Mouse (Mus musculus) liver, embryonic 16.5 days (tissue): ENCODE data around the gene Parp8. TPM values are rescaled to one million over a fixed set of nuclear protein-coding genes. Genes with fewer than 3 reads are reported as not detected.
"Not testable (repeated sequence)": the region's sequence is repeated elsewhere in the genome, so short reads cannot be mapped to it uniquely, and the experiment has no call there.

Source experiments
- ATAC-seq: fragments of 200-750 bp; cut with Nextera tagmentation; 2 replicates; pipeline ENCODE4 v1.8.0; 2017; ENCODE audit warnings: low read depth, mild to moderate bottlenecking, moderate number of reproducible peaks, moderate library complexity
- H3K27ac ChIP-seq: fragments of 300-500 bp; sonication (generic); 2 replicates; pipeline ENCODE4 v1.5.1; 2014; ENCODE audit warnings: mild to moderate bottlenecking, low read length
- H3K27me3 ChIP-seq: fragments of 300-500 bp; sonication (generic); 2 replicates; pipeline ENCODE4 v1.6.1; 2014; ENCODE audit warnings: low read depth, low read length, mixed read lengths; ENCODE audit not compliant: control insufficient read depth, insufficient read depth
- H3K36me3 ChIP-seq: fragments of 300-500 bp; sonication (generic); 2 replicates; pipeline ENCODE4 v1.6.1; 2014; ENCODE audit warnings: mild to moderate bottlenecking; ENCODE audit not compliant: control insufficient read depth, insufficient read depth
- H3K4me1 ChIP-seq: fragments of 300-500 bp; sonication (generic); 2 replicates; pipeline ENCODE4 v1.6.1; 2014; ENCODE audit warnings: low read depth, low read length, mixed read lengths; ENCODE audit not compliant: control insufficient read depth
- H3K4me2 ChIP-seq: fragments of 300-500 bp; sonication (generic); 2 replicates; pipeline ENCODE4 v1.6.1; 2014; ENCODE audit warnings: low read depth, low read length, mixed read lengths
- H3K4me3 ChIP-seq: fragments of 300-500 bp; sonication (generic); 2 replicates; pipeline ENCODE4 v1.5.1; 2014; ENCODE audit warnings: low read depth, mild to moderate bottlenecking, low read length
- H3K9ac ChIP-seq: fragments of 300-500 bp; sonication (generic); 2 replicates; pipeline ENCODE4 v1.6.1; 2014; ENCODE audit warnings: low read depth, low read length
- H3K9me3 ChIP-seq: fragments of 300-500 bp; sonication (generic); replicated peaks from 2 replicates; pipeline ENCODE4 v1.6.1; 2016; ENCODE audit warnings: low read length; ENCODE audit not compliant: control insufficient read depth
- WGBS: fragments of 180-500 bp; shearing (Covaris S2); extraction: QIAGEN DNeasy Blood & Tissue Kit; methylation state at CpG from one replicate; pipeline ENCODE4 v1.1.7; 2014; ENCODE audit not compliant: insufficient replicate concordance; 5-methylcytosine and 5-hydroxymethylcytosine counted together
- polyA plus RNA-seq: library from polyadenylated mRNA; unstranded; fragments of >200 nt; fragmentation: Nextera tagmentation; extraction: Ambion mirVana; gene quantifications from 2 replicates; pipeline ENCODE4 v1.2.1, GENCODE M21; 2015

Parp8 gene
- polyA plus RNA-seq, 1 experiment from 2014 or later, result 2.6 TPM

DNA sequence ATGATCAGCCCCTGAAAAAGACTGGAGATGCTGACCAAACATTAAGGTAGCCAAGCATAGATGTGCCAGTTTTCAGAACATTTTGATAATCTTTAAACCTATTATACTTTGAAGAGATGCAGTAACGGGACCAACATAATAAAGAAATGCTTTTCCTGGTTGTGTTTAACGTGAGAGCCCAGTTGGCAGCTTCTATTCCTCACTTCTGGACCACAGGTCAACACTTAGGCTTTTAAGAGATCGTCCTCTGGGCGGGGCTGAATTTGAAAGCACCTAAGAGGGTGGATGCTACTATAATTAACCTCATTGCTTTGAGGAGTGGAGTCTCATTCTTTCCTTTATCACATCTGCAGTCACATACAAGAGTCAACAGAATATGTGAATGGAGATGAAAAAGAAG, 78.8 kb downstream of the Parp8 start:
- H3K4me1 ChIP-seq, result no peaks in the 10 kb centered on the region
- H3K36me3 ChIP-seq, result no peaks in the 10 kb centered on the region
- no peaks in the 10 kb centered on the region for H3K27me3 ChIP-seq
- no peak for ATAC-seq
- WGBS, result 50% methylated on average over 4 of the region's 4 CpGs
- no peak overlapping the region for H3K9ac ChIP-seq
- H3K4me3 ChIP-seq, result no peak overlapping the region
- no peaks in the 10 kb centered on the region for H3K9me3 ChIP-seq
- no peak overlapping the region for H3K27ac ChIP-seq
- H3K4me2 ChIP-seq, result no peak overlapping the region

DNA sequence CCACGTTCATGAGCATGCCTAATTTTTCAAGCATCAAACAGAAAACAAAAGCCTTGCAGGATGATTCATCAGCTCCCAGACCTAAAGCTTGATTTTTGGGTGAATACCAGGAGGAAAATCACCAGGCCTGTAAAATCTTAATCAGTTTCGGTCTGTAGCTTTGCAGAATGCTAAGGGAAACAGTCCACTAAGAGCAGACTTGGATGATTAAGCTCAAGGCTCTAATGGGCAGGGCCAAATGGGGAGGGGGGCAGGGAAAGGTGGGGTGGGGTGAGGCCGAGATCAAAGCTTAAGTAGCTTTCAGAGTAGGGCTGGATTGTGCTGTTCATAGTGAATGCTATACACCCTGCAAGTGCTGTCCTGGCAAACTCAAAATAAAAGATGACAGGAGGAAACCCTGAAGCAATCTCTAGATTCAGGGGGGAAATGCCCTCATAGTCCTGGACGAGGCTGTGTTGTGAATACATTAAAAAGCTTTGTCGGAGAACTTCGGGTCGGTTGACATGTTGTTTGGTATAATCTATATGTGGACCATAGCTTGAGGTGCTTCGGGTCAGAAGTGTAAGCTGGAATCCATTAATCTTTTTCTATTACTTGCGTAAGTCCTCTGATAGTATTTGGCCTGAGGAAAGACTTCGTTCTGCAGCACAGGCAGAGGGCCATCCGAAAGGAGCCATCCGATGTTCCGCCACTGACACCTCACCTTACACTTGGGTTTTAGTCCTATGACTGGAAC, 83.9 kb downstream of the Parp8 start:
- Histone ChIP-seq H3K4me3 (no peak overlapping the region), H3K9me3 (no peaks in the 10 kb centered on the region), H3K27ac (no peak overlapping the region), H3K27me3 (no peaks in the 10 kb centered on the region), H3K9ac (no peak overlapping the region), H3K36me3 (no peaks in the 10 kb centered on the region), H3K4me1 (no peaks in the 10 kb centered on the region), H3K4me2 (no peak overlapping the region)
- 73% methylated on average over 13 of the region's 13 CpGs for WGBS
- ATAC-seq, result no peak

DNA sequence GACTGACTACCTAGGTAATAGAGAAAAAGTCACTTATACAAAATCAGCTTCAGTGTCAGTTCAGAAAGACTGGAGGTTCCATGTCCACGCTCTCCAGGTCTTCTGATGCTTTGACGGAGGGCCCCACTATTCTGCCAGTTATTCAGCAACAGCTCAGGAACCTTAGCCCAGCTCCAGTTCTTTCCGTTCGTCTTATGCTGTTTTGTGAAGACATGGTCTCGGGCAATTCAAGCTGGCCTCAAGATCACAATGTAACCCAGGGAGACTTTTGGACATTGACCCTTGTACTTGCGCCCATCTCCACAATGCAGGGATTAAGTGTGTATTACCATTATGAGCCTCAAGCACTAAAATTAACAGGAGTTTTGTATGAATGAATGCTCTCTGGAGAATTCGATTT, 84.6 kb downstream of the Parp8 start:
- no peak overlapping the region for H3K4me3 ChIP-seq
- no peaks in the 10 kb centered on the region for H3K9me3 ChIP-seq
- no peak for ATAC-seq
- no peaks in the 10 kb centered on the region for H3K36me3 ChIP-seq
- H3K9ac ChIP-seq, result no peak overlapping the region
- H3K27ac ChIP-seq, result no peak overlapping the region
- H3K27me3 ChIP-seq, result no peaks in the 10 kb centered on the region
- no peak overlapping the region for H3K4me2 ChIP-seq
- WGBS, result 67% methylated on average over 7 of the region's 7 CpGs
- H3K4me1 ChIP-seq, result no peaks in the 10 kb centered on the region

DNA sequence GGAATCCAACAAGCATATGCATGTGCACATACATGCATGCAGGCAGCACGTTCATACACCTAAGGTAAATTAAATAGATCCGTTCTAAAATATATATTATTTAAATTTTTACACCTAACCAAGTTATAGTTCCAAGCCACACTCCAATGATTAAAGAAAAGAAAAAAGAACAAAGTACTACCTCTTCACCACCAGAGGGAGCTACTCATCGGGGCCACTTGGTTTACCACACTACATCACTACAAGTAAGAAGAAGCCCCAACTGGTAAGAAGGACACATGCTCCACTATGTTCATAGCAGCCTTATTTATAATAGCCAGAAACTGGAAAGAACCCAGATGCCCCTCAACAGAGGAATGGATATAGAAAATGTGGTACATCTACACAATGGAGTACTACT, 88.3 kb downstream of the Parp8 start:
- H3K4me2 ChIP-seq, H3K9ac ChIP-seq, ATAC-seq, H3K27me3 ChIP-seq, H3K4me1 ChIP-seq, H3K27ac ChIP-seq, H3K36me3 ChIP-seq, H3K9me3 ChIP-seq, H3K4me3 ChIP-seq: not testable (repeated sequence)
- 51% methylated on average over 3 of the region's 3 CpGs for WGBS

DNA sequence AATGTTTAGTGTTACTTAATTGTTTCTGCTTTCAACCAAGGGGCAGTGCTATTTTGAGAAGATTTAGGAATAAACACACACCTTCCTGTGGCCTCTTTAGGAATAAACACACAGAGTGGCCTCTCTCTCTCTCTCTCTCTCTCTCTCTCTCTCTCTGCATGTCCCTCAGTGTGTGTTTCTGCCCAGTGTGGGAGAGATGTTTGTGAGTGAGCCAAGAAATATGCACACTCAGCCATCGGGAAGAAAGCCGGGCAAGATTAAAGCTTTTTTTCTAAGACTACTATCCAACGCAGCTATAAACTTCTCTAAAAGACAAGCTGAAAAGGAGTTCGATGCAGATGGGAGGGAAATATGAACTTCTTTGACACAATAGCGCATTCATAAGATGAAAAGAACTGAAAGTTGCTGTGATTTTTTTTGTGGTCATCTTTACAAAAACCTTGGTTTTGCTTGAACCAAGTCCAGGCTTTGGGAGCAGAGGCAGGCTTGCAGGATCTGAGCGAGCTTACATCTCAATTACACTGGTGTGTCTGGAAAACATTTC, 107.9 kb downstream of the Parp8 start:
- no peak overlapping the region for H3K4me3 ChIP-seq
- no peak overlapping the region for H3K27ac ChIP-seq
- H3K9ac ChIP-seq, result no peak overlapping the region
- H3K27me3 ChIP-seq, result no peaks in the 10 kb centered on the region
- H3K4me1 ChIP-seq, result no peaks in the 10 kb centered on the region
- ATAC-seq, result no peak
- 71% methylated on average over 6 of the region's 6 CpGs for WGBS
- H3K36me3 ChIP-seq, result no peaks in the 10 kb centered on the region
- no peaks in the 10 kb centered on the region for H3K9me3 ChIP-seq
- no peak overlapping the region for H3K4me2 ChIP-seq

DNA sequence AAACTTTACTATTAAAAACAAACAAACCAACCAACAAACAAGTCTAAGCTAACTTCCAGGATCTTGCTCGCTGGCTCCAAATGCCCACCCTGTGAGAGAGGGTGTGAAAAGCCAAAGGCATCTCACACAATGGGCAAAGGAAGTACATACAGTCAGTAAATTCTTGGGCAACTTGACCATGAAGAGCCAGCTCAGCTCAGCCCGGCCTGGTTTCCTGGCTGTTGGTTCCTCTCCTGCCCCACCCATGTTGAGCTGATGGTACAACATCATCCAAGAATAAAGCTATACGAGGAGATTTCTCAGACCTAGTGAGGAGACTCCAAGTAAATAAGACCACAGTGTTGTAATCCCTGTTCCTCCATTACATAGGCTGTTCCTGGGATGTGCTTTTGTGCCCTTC, 117.1 kb downstream of the Parp8 start:
- 61% methylated on average over 3 of the region's 3 CpGs for WGBS
- no peak overlapping the region for H3K4me3 ChIP-seq
- ATAC-seq, result no peak
- H3K36me3 ChIP-seq, result no peaks in the 10 kb centered on the region
- H3K4me1 ChIP-seq, result no peaks in the 10 kb centered on the region
- H3K9me3 ChIP-seq, result no peaks in the 10 kb centered on the region
- no peak overlapping the region for H3K27ac ChIP-seq
- H3K9ac ChIP-seq, result no peak overlapping the region
- H3K27me3 ChIP-seq, result no peaks in the 10 kb centered on the region
- no peak overlapping the region for H3K4me2 ChIP-seq

DNA sequence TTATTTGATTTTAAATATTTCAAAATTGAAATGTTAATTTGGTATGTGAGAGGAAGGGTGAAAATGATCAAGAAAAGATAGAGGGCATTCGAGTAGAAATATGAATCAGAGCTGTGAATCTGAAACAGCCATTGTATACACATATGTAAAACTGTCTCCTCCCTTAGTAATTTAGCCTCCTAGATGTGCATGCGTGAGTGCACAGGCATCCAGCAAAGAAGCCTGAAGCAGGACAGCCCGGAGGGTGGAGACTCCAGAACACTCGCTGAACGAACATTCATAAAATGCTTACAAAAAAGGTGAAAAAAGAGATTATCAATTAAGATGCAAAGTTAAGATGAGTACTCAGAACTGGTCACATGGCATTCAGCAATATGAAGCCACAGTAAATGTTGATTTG, 121.9 kb downstream of the Parp8 start:
- Histone ChIP-seq H3K9ac (no peak overlapping the region), H3K4me1 (no peaks in the 10 kb centered on the region), H3K4me2 (no peak overlapping the region), H3K27ac (no peak overlapping the region), H3K9me3 (no peaks in the 10 kb centered on the region), H3K4me3 (no peak overlapping the region), H3K27me3 (no peaks in the 10 kb centered on the region), H3K36me3 (no peaks in the 10 kb centered on the region)
- no peak for ATAC-seq
- 72% methylated on average over 5 of the region's 5 CpGs for whole genome bisulfite sequencing

DNA sequence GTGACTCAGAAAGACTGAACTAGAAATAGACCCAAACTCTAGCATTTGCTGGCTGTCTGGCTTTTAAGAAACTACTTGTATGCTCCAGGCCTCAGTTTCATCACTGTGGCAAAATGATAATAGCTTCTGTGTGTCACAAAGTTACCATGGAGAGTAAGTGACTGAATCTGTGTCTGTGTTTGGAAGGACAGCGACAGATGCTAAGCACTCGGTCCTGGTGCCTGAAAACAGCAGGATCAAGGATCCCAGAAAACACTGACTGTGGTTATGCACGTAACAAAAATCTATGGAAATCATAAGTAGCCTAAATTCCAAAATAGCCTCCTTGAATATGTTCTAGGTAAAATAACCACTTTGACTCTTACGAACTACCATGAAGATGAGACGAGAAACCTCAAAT, 126.9 kb downstream of the Parp8 start:
- no peak overlapping the region for H3K27ac ChIP-seq
- no peaks in the 10 kb centered on the region for H3K4me1 ChIP-seq
- no peak overlapping the region for H3K9ac ChIP-seq
- 66% methylated on average over 5 of the region's 5 CpGs for WGBS
- H3K4me2 ChIP-seq, result no peak overlapping the region
- no peak for ATAC-seq
- H3K36me3 ChIP-seq, result no peaks in the 10 kb centered on the region
- H3K4me3 ChIP-seq, result no peak overlapping the region
- no peaks in the 10 kb centered on the region for H3K27me3 ChIP-seq
- no peaks in the 10 kb centered on the region for H3K9me3 ChIP-seq

DNA sequence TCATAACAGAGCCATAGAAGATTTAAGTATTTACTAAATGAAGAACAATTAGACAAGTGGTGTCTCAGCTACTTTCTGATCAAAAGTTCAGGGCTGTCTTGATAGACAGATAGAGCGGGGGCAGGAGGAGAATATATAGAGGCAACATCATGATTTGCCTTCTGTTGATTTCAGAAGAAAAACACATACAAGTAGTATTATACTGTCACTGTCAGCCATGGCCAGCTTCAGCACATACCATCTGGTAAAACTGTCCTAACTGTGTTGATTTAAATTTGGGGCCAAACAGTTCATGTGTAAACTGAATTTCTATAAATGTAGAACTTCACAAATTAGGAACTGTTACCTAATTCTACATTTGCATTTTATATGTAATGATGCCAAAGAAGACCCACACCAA, 127.6 kb downstream of the Parp8 start:
- no peak for ATAC-seq
- Histone ChIP-seq H3K9me3 (no peaks in the 10 kb centered on the region), H3K27ac (no peak overlapping the region), H3K4me3 (no peak overlapping the region), H3K4me2 (no peak overlapping the region), H3K4me1 (no peaks in the 10 kb centered on the region), H3K36me3 (no peaks in the 10 kb centered on the region), H3K27me3 (no peaks in the 10 kb centered on the region), H3K9ac (no peak overlapping the region)
- 70% methylated on average over 1 of the region's 1 CpGs for WGBS
